Mouse (Mus musculus): ENCODE results near the gene Il3. TPM values are rescaled to one million over a fixed set of nuclear protein-coding genes. Genes with fewer than 3 reads are reported as not detected.

The Il3 gene
- polyA plus RNA-seq, 1 experiment from 2014 or later, result not detected

- no peaks in the 10 kb centered on the region; the same call in 1 of the 2 replicates for H3K4me1 ChIP-seq (replicated peaks; ENCODE audit: control insufficient read depth, insufficient read depth, low read length)
- no peak for TF ChIP-seq CTCF (IDR thresholded peaks at IDR 0.05; ENCODE audit: low read depth)
- H3K9me3 ChIP-seq (ENCODE audit: control insufficient read depth), result no peaks in the 10 kb centered on the region
- H3K4me3 ChIP-seq (ENCODE audit: low read depth, low read length), result no peak overlapping the region
- no peak overlapping the region for H3K9ac ChIP-seq (ENCODE audit: low read depth, low read length)
- ATAC-seq, result no peak
- no peaks in the 10 kb centered on the region for H3K27me3 ChIP-seq (replicated peaks; ENCODE audit: control insufficient read depth, insufficient read depth, low read length)
- no peak overlapping the region for H3K4me2 ChIP-seq (replicated peaks; ENCODE audit: low read depth)
- 68% methylated on average over 10 of the region's 10 CpGs for WGBS
- no peaks in the 10 kb centered on the region for H3K36me3 ChIP-seq (ENCODE audit: control insufficient read depth, insufficient read depth)
- no peak overlapping the region for H3K27ac ChIP-seq (ENCODE audit: low read depth, low read length)
Observed at GRCm38 (mm10) chr11:54247251-54247950, 19.7 kb downstream of the Il3 start.

GRCm38 (mm10) chr11:54244465-54244864, 22.6 kb downstream of the Il3 start:
- WGBS, result 83% methylated on average over 6 of the region's 6 CpGs

GRCm38 (mm10) chr11:54242494-54242893, 24.6 kb downstream of the Il3 start:
- Histone ChIP-seq H3K4me2 (replicated peaks; ENCODE audit: low read depth) (no peak overlapping the region), H3K36me3 (ENCODE audit: control insufficient read depth, insufficient read depth) (no peaks in the 10 kb centered on the region), H3K27me3 (replicated peaks; ENCODE audit: control insufficient read depth, insufficient read depth, low read length) (no peaks in the 10 kb centered on the region), H3K4me1 (replicated peaks; ENCODE audit: control insufficient read depth, insufficient read depth, low read length) (no peaks in the 10 kb centered on the region), H3K9me3 (ENCODE audit: control insufficient read depth) (no peaks in the 10 kb centered on the region), H3K27ac (ENCODE audit: low read depth, low read length) (no peak overlapping the region), H3K9ac (ENCODE audit: low read depth, low read length) (no peak overlapping the region), H3K4me3 (ENCODE audit: low read depth, low read length) (no peak overlapping the region)
- 51% methylated on average over 3 of the region's 3 CpGs for WGBS
- TF ChIP-seq CTCF (IDR thresholded peaks at IDR 0.05; ENCODE audit: low read depth), result no peak
- ATAC-seq, result peak; percentile 68

More at GRCm38 (mm10) chr11:54244465-54244864, 22.6 kb downstream of the Il3 start:
- H3K9ac ChIP-seq (ENCODE audit: low read depth, low read length), result no peak overlapping the region
- H3K27ac ChIP-seq (ENCODE audit: low read depth, low read length), result no peak overlapping the region
- no peak for ATAC-seq
- H3K27me3 ChIP-seq (replicated peaks; ENCODE audit: control insufficient read depth, insufficient read depth, low read length), result no peaks in the 10 kb centered on the region
- no peak for TF ChIP-seq CTCF (IDR thresholded peaks at IDR 0.05; ENCODE audit: low read depth)
- H3K9me3 ChIP-seq (ENCODE audit: control insufficient read depth), result no peaks in the 10 kb centered on the region
- H3K4me2 ChIP-seq (replicated peaks; ENCODE audit: low read depth), result no peak overlapping the region
- H3K4me3 ChIP-seq (ENCODE audit: low read depth, low read length), result no peak overlapping the region
- H3K4me1 ChIP-seq (replicated peaks; ENCODE audit: control insufficient read depth, insufficient read depth, low read length), result no peaks in the 10 kb centered on the region; the same call in 1 of the 2 replicates
- H3K36me3 ChIP-seq (ENCODE audit: control insufficient read depth, insufficient read depth), result no peaks in the 10 kb centered on the region

- no peaks in the 10 kb centered on the region for H3K27me3 ChIP-seq (replicated peaks; ENCODE audit: control insufficient read depth, insufficient read depth, low read length)
- no peak overlapping the region for H3K4me2 ChIP-seq (replicated peaks; ENCODE audit: low read depth)
- 57% methylated on average over 2 of the region's 2 CpGs for WGBS
- H3K27ac ChIP-seq (ENCODE audit: low read depth, low read length), result no peak overlapping the region
- no peak overlapping the region for H3K9ac ChIP-seq (ENCODE audit: low read depth, low read length)
- no peak for TF ChIP-seq CTCF (IDR thresholded peaks at IDR 0.05; ENCODE audit: low read depth)
- H3K4me3 ChIP-seq (ENCODE audit: low read depth, low read length), result no peak overlapping the region
- H3K9me3 ChIP-seq (ENCODE audit: control insufficient read depth), result no peaks in the 10 kb centered on the region
- no peak for ATAC-seq
- H3K4me1 ChIP-seq (replicated peaks; ENCODE audit: control insufficient read depth, insufficient read depth, low read length), result no peaks in the 10 kb centered on the region
- no peaks in the 10 kb centered on the region for H3K36me3 ChIP-seq (ENCODE audit: control insufficient read depth, insufficient read depth)
Observed at GRCm38 (mm10) chr11:54236939-54237338, 30.1 kb downstream of the Il3 start.

- H3K4me1 ChIP-seq (replicated peaks; ENCODE audit: control insufficient read depth, insufficient read depth, low read length), result no peaks in the 10 kb centered on the region
- H3K9me3 ChIP-seq (ENCODE audit: control insufficient read depth), result no peaks in the 10 kb centered on the region
- no peak for ATAC-seq
- 92% methylated on average over 2 of the region's 2 CpGs for WGBS
- H3K4me3 ChIP-seq (ENCODE audit: low read depth, low read length), result no peak overlapping the region
- no peak overlapping the region for H3K27ac ChIP-seq (ENCODE audit: low read depth, low read length)
- no peaks in the 10 kb centered on the region for H3K36me3 ChIP-seq (ENCODE audit: control insufficient read depth, insufficient read depth)
- H3K4me2 ChIP-seq (replicated peaks; ENCODE audit: low read depth), result no peak overlapping the region
- no peak overlapping the region for H3K9ac ChIP-seq (ENCODE audit: low read depth, low read length)
- no peaks in the 10 kb centered on the region for H3K27me3 ChIP-seq (replicated peaks; ENCODE audit: control insufficient read depth, insufficient read depth, low read length)
- TF ChIP-seq CTCF (IDR thresholded peaks at IDR 0.05; ENCODE audit: low read depth), result no peak
Observed at GRCm38 (mm10) chr11:54227478-54227877, 39.6 kb downstream of the Il3 start.

DNA sequence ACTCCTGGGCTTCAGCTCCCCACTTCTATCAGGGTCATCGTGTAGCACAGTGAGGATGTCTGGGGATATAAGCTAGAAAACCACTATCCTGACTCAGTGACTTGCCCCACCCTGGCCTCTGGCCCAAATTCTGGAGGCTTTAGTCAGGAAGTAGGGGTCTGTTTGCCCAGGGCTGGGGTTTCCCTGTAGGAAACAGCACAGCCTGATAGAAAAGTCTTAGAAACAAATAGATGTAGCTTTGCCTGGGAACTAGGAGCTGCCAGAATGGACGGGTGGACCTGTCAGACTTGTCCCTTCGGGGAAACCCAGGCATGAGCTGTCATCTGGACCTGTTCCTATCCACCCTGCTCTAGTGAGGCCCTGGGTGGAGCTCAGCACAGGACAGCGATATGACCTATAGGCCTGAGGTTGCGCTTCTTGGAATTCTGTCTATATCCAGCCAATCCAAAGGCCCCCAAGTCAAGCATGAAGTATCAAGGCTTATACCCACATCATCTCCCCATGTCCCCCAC, 42.5 kb downstream of the Il3 start:
- WGBS, result 83% methylated on average over 5 of the region's 5 CpGs
- no peak for ATAC-seq

More for the DNA sequence above, 42.5 kb downstream of the Il3 start:
- no peaks in the 10 kb centered on the region for H3K9me3 ChIP-seq (ENCODE audit: control insufficient read depth)
- H3K36me3 ChIP-seq (ENCODE audit: control insufficient read depth, insufficient read depth), result no peaks in the 10 kb centered on the region
- no peak for TF ChIP-seq CTCF (IDR thresholded peaks at IDR 0.05; ENCODE audit: low read depth)
- H3K4me3 ChIP-seq (ENCODE audit: low read depth, low read length), result no peak overlapping the region
- no peak overlapping the region for H3K4me2 ChIP-seq (replicated peaks; ENCODE audit: low read depth)
- H3K27me3 ChIP-seq (replicated peaks; ENCODE audit: control insufficient read depth, insufficient read depth, low read length), result no peaks in the 10 kb centered on the region
- H3K4me1 ChIP-seq (replicated peaks; ENCODE audit: control insufficient read depth, insufficient read depth, low read length), result no peaks in the 10 kb centered on the region
- H3K9ac ChIP-seq (ENCODE audit: low read depth, low read length), result no peak overlapping the region
- no peak overlapping the region for H3K27ac ChIP-seq (ENCODE audit: low read depth, low read length)
